Mouse (Mus musculus) naive thymus-derived CD4-positive, alpha-beta T cell, adult 2 months (primary cell): Measurements from ENCODE around the gene Reln.
A peak's percentile ranks its signal among the peaks of the same experiment; 100 is the strongest.

ENCODE experiments used
- DNase-seq: peaks from one replicate; pipeline ENCODE4 v3.0.0-alpha.2; 2011; ENCODE audit warnings: low read depth

Reln gene

GRCm38 (mm10) chr5:21931151-21931550, 413.4 kb downstream of the Reln start:
- no peak for DNase-seq

DNA sequence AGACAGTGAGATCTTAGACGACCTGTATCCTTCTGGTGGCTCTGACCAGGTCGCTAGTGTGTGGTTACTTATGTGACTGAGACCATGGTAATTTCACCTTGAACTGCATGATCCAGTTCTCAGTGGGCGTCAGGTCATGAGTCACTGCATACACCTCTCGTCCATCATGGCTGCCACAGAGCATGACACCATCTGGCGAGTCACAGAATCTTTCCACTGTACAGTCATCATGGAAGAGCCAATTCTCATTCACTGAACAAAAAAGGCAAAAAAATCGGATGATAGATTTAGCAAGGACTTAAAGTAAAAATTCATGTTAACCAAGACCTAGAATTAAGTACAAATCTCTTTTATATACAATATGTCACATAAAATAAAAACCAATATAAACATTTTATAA, 424.2 kb downstream of the Reln start:
- no peak for DNase-seq

DNA sequence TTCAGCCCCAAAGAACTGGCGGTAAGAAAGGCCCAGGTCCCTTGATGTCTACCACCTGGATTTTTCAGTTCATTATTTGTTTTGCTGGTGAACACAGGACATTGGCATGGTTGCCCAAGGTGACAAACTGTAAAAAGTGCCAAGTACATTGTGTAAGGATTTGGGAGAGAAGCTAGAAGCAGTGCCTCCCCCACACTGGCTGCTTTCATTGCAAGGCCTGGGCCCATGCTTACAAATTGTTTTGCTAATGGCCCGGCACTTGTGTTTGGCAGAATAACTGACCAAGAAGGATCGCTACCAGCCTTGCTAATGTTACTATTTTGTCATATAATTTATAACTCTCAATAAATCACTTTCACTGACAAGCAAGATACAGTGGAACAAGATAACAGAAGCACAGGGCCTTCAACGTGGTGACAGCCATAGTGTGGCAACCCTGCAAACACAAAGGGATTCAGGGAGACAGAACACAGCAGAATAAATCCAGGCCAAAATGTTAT, 425.2 kb downstream of the Reln start:
- no peak for DNase-seq

DNA sequence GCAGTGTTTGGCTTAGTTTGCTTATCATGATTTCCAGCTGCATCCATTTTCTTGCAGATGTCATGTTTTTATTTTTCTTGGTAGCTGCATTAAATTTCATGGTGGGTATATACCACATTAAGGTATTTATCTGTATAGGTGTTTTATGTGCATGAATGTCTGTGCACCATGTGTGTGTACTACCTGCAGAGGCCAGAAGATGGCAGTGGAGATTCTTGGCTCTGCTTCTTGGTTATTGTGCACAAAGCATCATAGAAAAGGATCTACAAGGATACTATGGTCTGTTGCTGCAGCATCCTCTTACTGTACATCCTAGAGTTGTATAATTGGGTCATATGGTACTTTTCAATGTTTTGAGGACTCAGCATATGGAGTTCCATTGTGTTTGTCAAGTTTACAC, 428.5 kb downstream of the Reln start:
- DNase-seq = no peak

- no peak for DNase-seq
Observed at GRCm38 (mm10) chr5:21914776-21915175, 429.7 kb downstream of the Reln start.

DNA sequence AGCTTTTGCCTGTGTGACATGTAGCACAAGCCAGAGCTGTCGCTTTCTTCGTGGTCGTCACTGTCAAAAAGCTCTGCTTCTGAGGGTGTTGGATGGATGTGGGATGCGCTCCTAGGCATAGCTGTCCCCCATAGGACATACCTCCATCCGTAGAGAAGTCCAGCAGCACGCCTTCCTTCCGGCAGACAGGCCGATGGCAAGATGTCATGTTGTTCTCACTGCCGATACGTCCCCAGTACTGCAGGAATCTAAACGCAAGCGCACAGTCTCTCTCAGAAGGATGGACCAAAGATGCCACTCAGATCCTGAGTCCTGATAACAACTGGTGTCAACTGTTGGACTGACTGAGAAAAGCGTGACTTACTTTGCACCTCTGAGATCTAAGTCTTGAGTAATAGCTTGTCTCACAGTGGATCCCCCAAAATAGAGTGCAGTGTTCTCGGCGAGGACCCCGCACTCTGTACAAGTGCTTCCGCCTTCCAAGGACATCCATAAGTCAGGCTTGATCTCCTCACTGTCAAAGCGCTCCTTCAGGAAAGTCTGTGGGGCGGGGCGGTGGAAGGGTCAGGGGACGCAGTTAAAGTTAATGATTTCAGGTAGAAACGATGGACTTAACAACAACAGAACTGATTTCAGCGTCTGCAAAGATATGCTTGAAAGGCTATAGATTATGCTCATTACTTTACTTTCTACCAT, 431.5 kb downstream of the Reln start:
- DNase-seq = no peak

DNA sequence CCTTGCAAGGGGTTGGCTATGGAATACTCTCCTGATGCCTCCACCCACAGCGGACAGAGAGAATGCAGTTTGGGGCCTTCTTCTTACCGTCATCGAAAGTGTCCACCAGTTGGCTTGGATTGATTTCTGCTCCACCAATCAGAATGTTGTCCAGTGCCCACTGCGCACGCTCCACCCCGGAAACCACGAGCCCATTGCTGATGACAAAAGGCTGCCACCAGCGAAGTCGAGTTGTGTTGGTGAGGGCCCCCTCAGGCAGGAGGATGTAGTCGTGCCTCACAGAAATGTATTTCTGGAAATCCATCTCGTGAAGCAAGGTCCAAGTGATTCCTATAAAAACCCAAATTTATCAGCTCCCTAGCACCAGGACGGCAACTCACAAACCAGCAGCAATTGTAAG, 433.8 kb downstream of the Reln start:
- DNase-seq = no peak

- DNase-seq = no peak
Observed at GRCm38 (mm10) chr5:21909713-21910112, 434.8 kb downstream of the Reln start.

- DNase-seq = no peak
Observed at GRCm38 (mm10) chr5:21901411-21901810, 443.1 kb downstream of the Reln start.

DNA sequence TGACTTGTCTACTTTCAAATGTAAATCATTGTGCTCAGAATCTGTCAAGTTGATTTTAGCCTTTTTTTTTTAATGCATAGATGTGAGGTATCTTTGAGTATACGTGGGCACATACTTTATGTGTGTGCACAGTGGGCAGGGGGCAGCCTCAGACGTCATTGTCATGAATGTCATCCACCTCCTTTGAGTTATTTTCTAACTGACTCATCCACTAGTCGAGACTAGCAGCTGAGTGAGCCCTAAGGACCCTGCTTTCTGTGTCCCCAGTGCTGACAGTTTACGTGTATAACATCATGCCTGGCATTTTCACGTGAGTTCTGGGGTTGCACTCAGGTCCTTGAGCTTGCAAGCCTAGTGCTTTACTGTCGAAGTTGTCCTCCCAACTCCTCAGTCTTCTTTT, 443.6 kb downstream of the Reln start:
- DNase-seq = no peak

DNA sequence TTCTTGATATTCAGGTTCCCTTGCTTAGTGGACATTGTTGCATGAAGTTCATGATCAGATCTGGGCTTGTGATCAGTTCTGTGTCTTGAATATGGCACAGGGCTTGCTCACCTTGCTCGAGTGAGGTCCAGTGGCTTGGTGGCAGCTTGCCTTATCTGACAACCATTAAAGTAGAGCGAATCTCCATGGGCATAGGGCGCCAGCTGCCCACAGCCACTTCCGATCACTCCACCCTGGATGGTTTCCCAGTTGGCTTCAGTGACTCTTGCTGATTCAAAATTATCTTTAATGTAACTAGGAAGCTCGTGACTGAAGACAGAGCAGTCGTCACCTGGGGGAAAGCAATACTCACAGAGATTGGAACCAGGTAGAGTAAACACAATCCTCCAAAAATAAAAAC, 445.6 kb downstream of the Reln start:
- DNase-seq = no peak

DNA sequence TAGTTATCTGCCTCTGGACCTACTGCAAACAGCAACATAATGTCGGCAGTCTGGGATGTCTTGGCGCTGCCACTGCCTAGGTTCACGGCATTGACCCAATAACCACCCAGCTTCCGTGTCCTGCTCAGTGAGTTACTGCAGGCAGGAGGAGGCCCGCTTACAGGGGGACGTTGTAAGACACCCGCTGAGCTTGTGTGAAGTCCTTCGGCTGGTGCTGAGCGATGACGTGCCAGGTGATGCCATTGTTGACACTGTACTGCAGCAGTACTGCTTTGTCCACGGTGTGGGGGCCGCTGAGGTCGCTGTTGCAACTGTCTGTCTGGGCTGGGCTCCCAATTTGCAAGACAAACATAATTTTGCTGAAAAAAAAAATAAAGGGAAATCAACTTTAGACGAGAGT, 447.9 kb downstream of the Reln start:
- DNase-seq = no peak

- DNase-seq = no peak
Observed at GRCm38 (mm10) chr5:21894168-21894567, 450.3 kb downstream of the Reln start.

DNA sequence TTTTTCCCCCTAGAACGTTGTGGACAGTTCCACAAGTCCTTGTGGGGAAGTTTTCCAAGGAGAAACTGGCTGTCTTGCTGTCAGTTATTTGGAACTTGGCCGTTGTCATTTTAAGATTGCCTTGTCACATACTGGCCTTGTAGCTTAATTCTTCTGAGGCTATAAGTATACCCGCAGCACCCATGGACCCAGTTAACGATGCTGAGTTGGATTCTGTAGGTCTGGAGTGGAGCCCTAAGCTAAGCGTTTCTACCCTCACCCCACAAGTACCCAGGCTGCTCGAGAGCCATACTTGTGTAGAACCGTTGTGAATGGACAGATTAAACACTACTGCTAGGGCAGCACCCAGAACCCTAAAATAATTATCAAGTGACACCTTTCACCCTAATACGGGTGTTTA, 477.8 kb downstream of the Reln start:
- DNase-seq = no peak

GRCm38 (mm10) chr5:21866311-21866712, 478.2 kb downstream of the Reln start:
- no peak for DNase-seq

DNA sequence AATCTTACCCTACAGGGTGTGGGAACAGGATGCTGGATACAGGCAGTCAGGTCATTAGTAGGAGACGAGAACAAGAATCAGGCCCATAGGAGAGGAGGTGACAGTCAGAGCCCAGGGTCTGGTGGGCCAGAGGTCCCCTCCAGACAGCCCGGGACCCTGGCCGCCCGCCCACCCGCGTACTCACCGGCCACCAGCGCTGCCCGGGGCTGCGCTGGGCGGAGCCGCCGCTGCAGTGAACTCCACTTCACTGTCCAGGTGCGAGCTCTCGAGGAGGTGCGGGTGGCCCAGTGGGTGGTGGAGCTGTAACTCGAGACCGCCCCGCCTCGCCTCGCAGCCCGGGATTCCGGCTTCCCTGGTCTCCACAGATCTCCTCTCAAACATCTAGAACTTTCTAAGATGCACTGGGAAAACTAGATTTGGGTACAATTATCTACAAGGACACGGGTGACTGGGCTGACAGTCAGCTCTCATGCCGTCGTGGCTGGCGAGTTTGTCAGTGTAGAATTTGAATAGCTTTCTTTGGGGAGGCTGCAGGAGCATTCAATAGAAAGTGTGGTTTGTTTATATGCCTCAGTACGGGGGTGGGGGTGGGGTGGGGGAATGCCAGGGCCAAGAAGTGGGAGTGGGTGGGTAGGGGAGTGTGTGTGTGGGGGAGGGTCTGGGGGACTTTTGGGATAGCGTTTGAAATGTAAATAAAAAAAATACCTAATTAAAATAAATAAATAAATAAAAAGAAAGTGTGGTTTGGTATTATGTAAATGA, 479.0 kb downstream of the Reln start, which contains the start of gene Slc26a5:
Gene Slc26a5, minus strand, starts transcription at position 259 of the 762 bp plus-strand sequence.
- DNase-seq = no peak

DNA sequence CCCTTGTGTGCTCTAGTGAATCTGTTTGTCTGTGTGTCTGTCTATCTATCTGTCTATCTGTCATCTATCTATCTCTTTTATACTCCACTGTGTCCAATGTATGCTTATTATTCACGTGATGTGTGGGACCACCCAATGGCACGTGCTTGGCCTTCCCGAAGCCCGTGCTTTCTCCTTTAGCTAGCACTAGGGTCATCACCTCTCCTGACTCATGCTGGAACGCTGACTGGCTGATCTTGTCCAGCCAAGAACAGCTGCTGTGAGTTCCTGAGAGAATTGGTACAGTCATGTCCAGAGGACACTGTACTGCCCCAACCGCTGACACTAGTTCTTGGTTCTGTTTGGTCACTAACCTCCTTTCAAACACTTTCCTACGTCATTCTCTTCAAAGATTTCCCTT, 485.8 kb downstream of the Reln start:
- DNase-seq = no peak

DNA sequence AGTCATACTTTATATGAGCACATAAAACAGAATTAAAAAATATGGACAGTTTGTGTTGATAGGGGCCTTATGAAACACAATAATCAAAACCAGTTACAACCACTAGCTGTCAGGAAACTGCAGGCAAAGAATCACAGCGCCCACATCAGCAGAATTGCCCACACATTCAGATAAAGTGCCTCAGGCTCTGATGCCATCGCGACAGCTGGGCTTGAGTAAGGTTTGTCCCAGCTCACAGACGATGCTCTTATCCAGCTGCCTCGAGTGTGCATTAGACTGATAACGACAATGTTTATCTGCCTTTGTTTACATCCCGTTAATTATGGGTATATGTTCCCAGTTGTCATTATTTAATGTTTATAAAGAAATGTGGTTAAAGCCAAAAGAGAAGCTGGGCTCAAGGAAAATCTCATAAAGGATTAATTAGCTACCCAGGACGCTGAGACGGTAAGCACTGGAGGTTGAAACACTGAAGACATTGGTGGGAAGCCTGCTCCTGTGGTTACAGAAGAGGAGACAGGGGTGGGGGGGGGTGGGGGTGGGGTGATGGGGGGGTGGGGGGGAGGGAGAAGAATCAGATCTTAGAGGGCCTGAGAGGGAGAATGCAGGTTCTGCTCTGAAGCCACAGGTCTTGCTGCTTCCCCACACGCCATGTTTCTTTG, 492.7 kb downstream of the Reln start:
- no peak for DNase-seq

DNA sequence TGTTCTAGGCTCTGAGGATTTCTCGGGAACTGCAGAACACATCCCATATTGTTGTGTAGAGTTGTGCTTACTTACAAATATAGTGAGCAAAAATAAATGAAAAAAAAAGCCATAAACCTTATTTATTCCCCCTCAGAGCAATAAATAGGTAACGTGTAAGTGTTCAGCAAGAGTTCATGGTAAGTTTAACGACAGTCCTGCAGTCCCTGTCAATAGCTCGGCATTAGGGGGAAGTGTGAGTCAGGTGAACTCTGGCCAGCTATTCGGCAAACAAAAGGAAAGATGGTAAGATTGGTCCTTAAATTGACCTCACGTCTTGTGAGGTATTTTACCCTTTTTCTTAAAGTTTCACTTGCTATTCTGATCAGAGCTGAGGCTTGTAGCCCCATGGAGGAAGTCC, 497.1 kb downstream of the Reln start:
- no peak for DNase-seq

DNA sequence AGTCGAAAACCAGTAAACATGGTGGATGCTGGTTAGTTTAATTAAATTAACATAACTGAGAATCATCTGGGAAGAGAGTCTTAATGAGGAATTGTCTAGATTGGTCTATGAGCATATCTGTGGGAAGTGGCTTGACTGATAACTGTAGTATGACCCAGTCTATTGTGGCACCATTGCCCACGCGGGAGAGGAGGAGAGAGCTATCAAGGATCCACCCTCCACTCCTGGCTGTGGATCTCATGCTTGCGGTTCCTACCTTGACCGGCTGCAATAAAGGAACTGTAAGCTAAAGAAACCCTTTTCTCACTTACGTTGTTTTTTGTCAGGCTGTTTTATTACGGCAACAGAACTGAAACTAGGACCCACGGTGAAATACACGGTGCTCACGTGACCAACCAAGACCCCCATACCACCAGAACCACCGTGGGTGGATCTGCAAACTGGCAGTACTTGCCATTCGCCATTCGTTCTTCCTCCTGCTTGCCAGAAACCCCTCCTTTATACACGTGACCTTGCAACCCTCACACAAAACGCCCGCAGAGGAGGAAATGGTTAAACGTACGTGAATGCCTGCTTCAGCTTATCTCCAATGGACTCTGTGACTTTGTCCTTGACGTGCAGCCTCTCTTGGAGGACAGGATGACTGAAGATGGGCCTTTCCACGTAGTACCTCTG, 497.7 kb downstream of the Reln start:
- no peak for DNase-seq

DNA sequence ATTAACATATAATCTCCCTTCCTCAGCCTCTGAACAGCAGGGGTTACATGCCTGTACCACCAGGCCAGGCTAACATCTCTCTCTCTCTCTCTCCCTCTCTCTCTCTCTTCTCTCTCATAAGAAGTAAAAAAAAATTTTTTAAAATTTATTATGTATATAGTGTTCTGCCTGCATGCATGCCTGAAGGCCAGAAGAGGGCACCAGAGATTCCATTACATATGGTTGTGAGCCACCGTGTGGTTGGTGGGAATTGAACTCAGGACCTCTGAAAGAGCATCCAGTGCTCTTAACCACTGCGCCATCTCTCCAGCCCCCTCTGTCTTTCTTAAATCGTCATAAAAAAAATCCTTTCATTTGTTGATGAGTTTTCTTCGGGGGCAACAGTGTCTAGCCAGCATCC, 499.8 kb downstream of the Reln start:
- DNase-seq = peak; percentile 1
